Mouse (Mus musculus): ENCODE data around the gene Rgl1.

Rgl1 gene

GRCm38 (mm10) chr1:152585385-152585984 is 180.7 kb downstream of the Rgl1 start:
- no peak for DNase-seq (ENCODE audit: low spot score)

GRCm38 (mm10) chr1:152584933-152585332 is 181.2 kb downstream of the Rgl1 start:
- no peak for DNase-seq (ENCODE audit: low spot score)

GRCm38 (mm10) chr1:152581127-152581905 is 184.8 kb downstream of the Rgl1 start:
- DNase-seq (ENCODE audit: low spot score) = no peak

- DNase-seq (ENCODE audit: low spot score) = no peak
Measured at GRCm38 (mm10) chr1:152578944-152579343, 187.2 kb downstream of the Rgl1 start.

GRCm38 (mm10) chr1:152578108-152578721 is 187.9 kb downstream of the Rgl1 start:
- DNase-seq (ENCODE audit: low spot score) = no peak

GRCm38 (mm10) chr1:152576614-152577144 is 189.5 kb downstream of the Rgl1 start:
- no peak for DNase-seq (ENCODE audit: low spot score)

- no peak for DNase-seq (ENCODE audit: low spot score)
Measured at GRCm38 (mm10) chr1:152575096-152575495, 191.1 kb downstream of the Rgl1 start.

GRCm38 (mm10) chr1:152573470-152574059 is 192.6 kb downstream of the Rgl1 start:
- no peak for DNase-seq (ENCODE audit: low spot score)

- no peak for DNase-seq (ENCODE audit: low spot score)
Measured at GRCm38 (mm10) chr1:152572755-152573469, 193.2 kb downstream of the Rgl1 start.

- no peak for DNase-seq (ENCODE audit: low spot score)
Measured at GRCm38 (mm10) chr1:152571340-152571739, 194.8 kb downstream of the Rgl1 start.

GRCm38 (mm10) chr1:152570681-152571080 is 195.5 kb downstream of the Rgl1 start:
- DNase-seq (ENCODE audit: low spot score) = no peak

- no peak for DNase-seq (ENCODE audit: low spot score)
Measured at GRCm38 (mm10) chr1:152563282-152563681, 202.9 kb downstream of the Rgl1 start.

GRCm38 (mm10) chr1:152562877-152563276 is 203.3 kb downstream of the Rgl1 start:
- no peak for DNase-seq (ENCODE audit: low spot score)

- DNase-seq (ENCODE audit: low spot score) = no peak
Measured at GRCm38 (mm10) chr1:152560477-152560876, 205.7 kb downstream of the Rgl1 start.

GRCm38 (mm10) chr1:152556576-152557281 is 209.4 kb downstream of the Rgl1 start:
- DNase-seq (ENCODE audit: low spot score) = no peak

GRCm38 (mm10) chr1:152555944-152556573 is 210.1 kb downstream of the Rgl1 start:
- no peak for DNase-seq (ENCODE audit: low spot score)

GRCm38 (mm10) chr1:152553912-152554547 is 212.1 kb downstream of the Rgl1 start:
- DNase-seq (ENCODE audit: low spot score) = no peak

GRCm38 (mm10) chr1:152550973-152551372 is 215.2 kb downstream of the Rgl1 start:
- DNase-seq (ENCODE audit: low spot score) = no peak

GRCm38 (mm10) chr1:152550544-152550943 is 215.6 kb downstream of the Rgl1 start:
- no peak for DNase-seq (ENCODE audit: low spot score)

- no peak for DNase-seq (ENCODE audit: low spot score)
Measured at GRCm38 (mm10) chr1:152549061-152549738, 217.0 kb downstream of the Rgl1 start.

Measured in spleen, adult 12 weeks (tissue).